Mouse (Mus musculus) limb, embryonic 14.5 days (tissue): ENCODE results near the gene Zbtb46. TPM values are rescaled to one million over a fixed set of nuclear protein-coding genes. Genes with fewer than 3 reads are reported as not detected.

Experiments
- ATAC-seq: fragments of 200-750 bp; cut with Nextera tagmentation; 2 replicates; pipeline ENCODE4 v1.8.0; 2017; ENCODE audit warnings: low read depth, moderate number of reproducible peaks, moderate TSS enrichment; ENCODE audit not compliant: low FRiP score
- DNase-seq: peaks from one replicate; pipeline ENCODE4 v3.0.0-alpha.2; 2015; ENCODE audit warnings: low spot score
- H3K27ac ChIP-seq: fragments of 300-500 bp; sonication (generic); replicated peaks from 2 replicates; pipeline ENCODE4 v1.5.1; 2014; ENCODE audit warnings: low read depth, mild to moderate bottlenecking, low read length, moderate library complexity, mixed read lengths
- H3K27me3 ChIP-seq: fragments of 300-500 bp; sonication (generic); 2 replicates; pipeline ENCODE4 v1.6.1; 2014; ENCODE audit warnings: low read length, mixed read lengths; ENCODE audit not compliant: control insufficient read depth, insufficient read depth
- H3K36me3 ChIP-seq: fragments of 300-500 bp; sonication (generic); 2 replicates; pipeline ENCODE4 v1.6.1; 2014; ENCODE audit warnings: mild to moderate bottlenecking, low read length, moderate library complexity, mixed read lengths; ENCODE audit not compliant: control insufficient read depth, insufficient read depth
- H3K4me1 ChIP-seq: fragments of 300-500 bp; sonication (generic); 2 replicates; pipeline ENCODE4 v1.6.1; 2014; ENCODE audit warnings: antibody characterized with exemption, low read length, mixed read lengths; ENCODE audit not compliant: control insufficient read depth, insufficient read depth
- H3K4me2 ChIP-seq: fragments of 300-500 bp; sonication (generic); replicated peaks from 2 replicates; pipeline ENCODE4 v1.6.1; 2014; ENCODE audit warnings: low read depth, mild to moderate bottlenecking, low read length, moderate library complexity; ENCODE audit not compliant: severe bottlenecking
- H3K4me3 ChIP-seq: fragments of 300-500 bp; sonication (generic); replicated peaks from 2 replicates; pipeline ENCODE4 v1.5.1; 2014; ENCODE audit warnings: low read length
- H3K9ac ChIP-seq: fragments of 300-500 bp; sonication (generic); 2 replicates; pipeline ENCODE4 v1.6.1; 2014; ENCODE audit warnings: mild to moderate bottlenecking, low read depth, low read length, moderate library complexity; ENCODE audit not compliant: severe bottlenecking
- H3K9me3 ChIP-seq: fragments of 300-500 bp; sonication (generic); 2 replicates; pipeline ENCODE4 v1.6.1; 2016; ENCODE audit warnings: low read length; ENCODE audit not compliant: control insufficient read depth
- POLR2A ChIP-seq: fragments of 200-500 bp; IDR thresholded peaks from 2 replicates; pipeline ENCODE4 v1.8.0; 2012; ENCODE audit warnings: inconsistent platforms, mild to moderate bottlenecking, moderate library complexity, borderline replicate concordance; ENCODE audit not compliant: insufficient read depth, insufficient read length; ENCODE audit errors: extremely low read depth
- WGBS: fragments of 180-500 bp; shearing (Covaris S2); extraction: QIAGEN DNeasy Blood & Tissue Kit; methylation state at CpG from one replicate; pipeline ENCODE4 v1.1.7; 2014; 5-methylcytosine and 5-hydroxymethylcytosine counted together
- polyA plus RNA-seq, 2 experiments: library from polyadenylated mRNA; depleted of rRNA in 1 of 2; stranded (reverse) in 1 of 2; unstranded in 1 of 2; fragments of >200 nt; fragmentation: Nextera tagmentation in 1 of 2; extraction: Ambion mirVana in 1 of 2; gene quantifications; 2 replicates each; pipeline versions ENCODE4 v1.2.1 to v1.2.3; 2012 to 2014

Gene Zbtb46
- polyA plus RNA-seq, 2 experiments = 3.8 to 4.3 TPM

GRCm38 (mm10) chr2:181472256-181472827 lies 13.1 kb upstream of the Zbtb46 start:
- WGBS = 71% methylated on average over 1 of the region's 1 CpGs
- no peak for TF ChIP-seq POLR2A
- Histone ChIP-seq H3K27me3 (no peaks in the 10 kb centered on the region), H3K4me3 (no peak overlapping the region), H3K36me3 (no peaks in the 10 kb centered on the region), H3K9me3 (no peaks in the 10 kb centered on the region), H3K9ac (no peak overlapping the region), H3K4me2 (no peak overlapping the region), H3K4me1 (no peaks in the 10 kb centered on the region), H3K27ac (no peak overlapping the region)
- no peak for DNase-seq
- no peak for ATAC-seq

DNA sequence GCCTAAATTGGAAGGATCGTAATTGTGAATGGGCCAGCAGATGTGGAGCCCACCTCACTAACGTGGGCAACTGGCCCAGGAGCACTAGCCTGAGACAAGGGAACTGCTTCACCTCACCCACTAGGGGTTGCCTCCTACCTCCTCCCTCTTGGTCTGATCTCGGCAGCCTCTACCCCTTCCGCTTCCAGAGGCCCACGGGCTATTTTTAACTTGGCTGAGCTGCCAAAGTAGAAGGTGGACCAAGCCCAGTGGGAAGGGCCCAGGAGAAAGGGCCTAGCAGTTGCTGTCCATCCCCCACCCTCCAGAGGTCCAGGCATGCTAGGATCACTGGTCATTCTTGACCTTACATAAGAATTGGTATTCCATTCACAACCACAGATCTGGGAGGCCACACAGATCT lies 12.0 kb upstream of the Zbtb46 start:
- 46% methylated on average over 5 of the region's 5 CpGs for WGBS
- Histone ChIP-seq H3K4me3 (no peak overlapping the region), H3K9me3 (no peaks in the 10 kb centered on the region), H3K27me3 (no peaks in the 10 kb centered on the region), H3K27ac (no peak overlapping the region), H3K4me1 (no peaks in the 10 kb centered on the region), H3K36me3 (no peaks in the 10 kb centered on the region), H3K4me2 (no peak overlapping the region), H3K9ac (no peak overlapping the region)
- no peak for ATAC-seq
- no peak for DNase-seq
- no peak for TF ChIP-seq POLR2A

DNA sequence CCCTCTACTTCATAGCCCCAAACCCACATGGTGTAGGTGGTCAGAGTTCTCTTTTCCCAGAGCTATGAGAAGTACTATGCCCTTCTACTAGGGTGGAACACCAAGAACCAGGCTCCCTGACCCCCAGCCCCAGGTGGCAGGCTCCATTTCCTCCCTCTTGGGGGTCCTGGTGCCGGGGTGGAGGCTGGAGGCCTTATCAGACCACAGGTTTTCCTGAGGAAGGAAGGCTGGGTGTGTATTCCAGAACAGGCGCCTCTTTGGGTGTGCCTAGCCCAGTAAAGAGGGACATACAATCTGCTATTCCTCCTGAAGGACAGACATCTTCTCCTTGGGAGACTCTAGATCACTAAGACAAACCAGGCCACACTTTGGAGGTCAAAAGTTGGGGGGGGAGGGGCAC lies 11.1 kb upstream of the Zbtb46 start:
- no peaks in the 10 kb centered on the region for H3K36me3 ChIP-seq
- WGBS = 71% methylated on average over 2 of the region's 2 CpGs
- no peak for TF ChIP-seq POLR2A
- no peak overlapping the region for H3K4me3 ChIP-seq
- DNase-seq (no peak), ATAC-seq (no peak)
- no peaks in the 10 kb centered on the region for H3K4me1 ChIP-seq
- H3K4me2 ChIP-seq = no peak overlapping the region
- H3K27me3 ChIP-seq = no peaks in the 10 kb centered on the region
- H3K9me3 ChIP-seq = no peaks in the 10 kb centered on the region
- H3K9ac ChIP-seq = no peak overlapping the region
- no peak overlapping the region for H3K27ac ChIP-seq

GRCm38 (mm10) chr2:181465423-181465822 lies 6.2 kb upstream of the Zbtb46 start:
- Histone ChIP-seq H3K27ac (no peak overlapping the region), H3K4me1 (peaks cover 2% of the 10 kb centered on the region; the same call in 1 of the 2 replicates), H3K9me3 (no peaks in the 10 kb centered on the region), H3K36me3 (no peaks in the 10 kb centered on the region), H3K4me2 (no peak overlapping the region), H3K27me3 (peaks cover 14% of the 10 kb centered on the region), H3K9ac (no peak overlapping the region), H3K4me3 (no peak overlapping the region)
- DNase-seq (no peak), ATAC-seq (no peak)
- 53% methylated on average over 3 of the region's 3 CpGs for WGBS
- TF ChIP-seq POLR2A = no peak

DNA sequence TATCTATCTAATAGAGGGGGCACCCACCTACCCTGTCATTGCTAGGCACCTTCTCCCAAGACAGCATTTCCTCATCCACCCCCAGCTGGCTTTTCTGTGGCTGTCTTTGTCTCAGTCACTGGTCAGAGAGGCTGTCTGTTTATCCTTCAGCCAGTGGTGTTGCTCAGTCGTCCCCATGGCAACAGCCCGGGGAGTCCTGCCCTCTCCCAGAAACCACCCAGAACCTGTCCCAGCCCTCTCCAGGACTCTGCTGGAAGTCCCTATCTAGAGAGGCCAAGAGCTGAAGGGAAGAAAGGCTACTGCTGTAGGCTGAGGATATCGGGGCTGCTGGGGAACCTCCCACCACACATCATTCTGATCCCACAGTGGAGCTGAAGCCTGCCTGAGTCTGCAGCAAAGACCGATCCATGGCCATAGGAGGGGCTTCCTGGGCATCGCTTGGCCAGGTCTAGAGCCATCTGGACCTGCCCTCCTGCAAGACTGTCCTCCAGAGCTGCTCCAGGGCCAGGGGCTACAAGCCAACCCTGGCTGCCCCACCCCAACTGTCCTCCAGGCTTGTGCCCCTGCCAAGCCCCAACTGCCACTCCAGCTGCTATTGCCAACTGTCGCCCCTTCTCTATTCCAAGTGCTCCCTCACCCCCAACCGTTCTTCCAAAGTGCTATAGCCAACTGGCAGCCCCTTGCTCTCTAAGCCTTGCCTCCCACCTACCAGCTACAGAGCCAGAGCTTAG lies 3.9 kb upstream of the Zbtb46 start:
- DNase-seq (no peak), ATAC-seq (no peak)
- H3K36me3 ChIP-seq = no peaks in the 10 kb centered on the region
- no peak overlapping the region for H3K4me3 ChIP-seq
- WGBS = 41% methylated on average over 7 of the region's 7 CpGs
- H3K27me3 ChIP-seq = peaks cover 33% of the 10 kb centered on the region
- H3K9ac ChIP-seq = no peak overlapping the region
- TF ChIP-seq POLR2A = no peak
- no peak overlapping the region for H3K4me2 ChIP-seq
- H3K9me3 ChIP-seq = no peaks in the 10 kb centered on the region
- peaks cover 9% of the 10 kb centered on the region; the same call in 1 of the 2 replicates for H3K4me1 ChIP-seq
- no peak overlapping the region for H3K27ac ChIP-seq
